Mouse (Mus musculus): ENCODE data around the gene Gm10375.
"Not testable (repeated sequence)": the region's sequence is repeated elsewhere in the genome, so short reads cannot be mapped to it uniquely, and the experiment has no call there.

Gm10375 gene

GRCm38 (mm10) chr14:43607913-43608312 is at the start of gene Gm10375:
Gm10375 (minus strand) TSS chr14:43608013.
- not testable (repeated sequence) for DNase-seq (ENCODE audit: low spot score in 2 of 2)

GRCm38 (mm10) chr14:43579046-43579445 is 28.8 kb downstream of the Gm10375 start, which contains the start of gene Gm17654:
Gm17654 (minus strand) TSS chr14:43579146.
- DNase-seq (ENCODE audit: low spot score in 2 of 2): not testable (repeated sequence)

- not testable (repeated sequence) for DNase-seq (ENCODE audit: low spot score in 2 of 2)
Measured at GRCm38 (mm10) chr14:43577969-43578368, 29.8 kb downstream of the Gm10375 start.

All from natural killer cell, adult 2 months (primary cell).